Mouse (Mus musculus): ENCODE results near the gene Phf21a. TPM values are rescaled to one million over a fixed set of nuclear protein-coding genes. Genes with fewer than 3 reads are reported as not detected.
"Not testable (repeated sequence)": the region's sequence is repeated elsewhere in the genome, so short reads cannot be mapped to it uniquely, and the experiment has no call there.

The Phf21a gene
- total RNA-seq, 2 experiments from 2014 or later = 24.8 to 30.1 TPM

- DNase-seq = no peak
- intact Hi-C loops (cut with DNase I) = no loop called here
Measured at GRCm38 (mm10) chr2:92391116-92391515, 298.2 kb downstream of the Phf21a start.

GRCm38 (mm10) chr2:92391703-92392317 lies 298.9 kb downstream of the Phf21a start:
- DNase-seq = no peak
- intact Hi-C loops (cut with DNase I) = no loop called here

- no peak for DNase-seq
- intact Hi-C loops (cut with DNase I) = no loop called here
Measured at GRCm38 (mm10) chr2:92392318-92393264, 299.7 kb downstream of the Phf21a start.

GRCm38 (mm10) chr2:92395535-92395934 lies 302.6 kb downstream of the Phf21a start:
- DNase-seq = no peak
- intact Hi-C loops (cut with DNase I) = no loop called here

GRCm38 (mm10) chr2:92397436-92397835 lies 304.5 kb downstream of the Phf21a start:
- intact Hi-C loops (cut with DNase I) = no loop called here
- DNase-seq = no peak

- DNase-seq; intact Hi-C loops (cut with DNase I): not testable (repeated sequence)
Measured at GRCm38 (mm10) chr2:92399877-92400276, 307.0 kb downstream of the Phf21a start.

GRCm38 (mm10) chr2:92400682-92401081 lies 307.8 kb downstream of the Phf21a start:
- no peak for DNase-seq
- intact Hi-C loops (cut with DNase I) = no loop called here

- intact Hi-C loops (cut with DNase I) = no loop called here
Measured at GRCm38 (mm10) chr2:92401091-92401561, 308.2 kb downstream of the Phf21a start, which contains the start of gene Mapk8ip1. Gene Mapk8ip1 (minus strand): TSS chr2:92401263.

GRCm38 (mm10) chr2:92402591-92403326 lies 309.8 kb downstream of the Phf21a start:
- intact Hi-C loops (cut with DNase I) = no loop called here
- DNase-seq = no peak

More at GRCm38 (mm10) chr2:92401091-92401561, 308.2 kb downstream of the Phf21a start, which contains the start of gene Mapk8ip1:
- DNase-seq = no peak

GRCm38 (mm10) chr2:92403776-92404319 lies 310.9 kb downstream of the Phf21a start:
- intact Hi-C loops (cut with DNase I) = no loop called here
- no peak for DNase-seq

- intact Hi-C loops (cut with DNase I) = no loop called here
- DNase-seq = no peak
Measured at GRCm38 (mm10) chr2:92404737-92405136, 311.8 kb downstream of the Phf21a start.

GRCm38 (mm10) chr2:92405687-92406086 lies 312.8 kb downstream of the Phf21a start:
- no peak for DNase-seq
- intact Hi-C loops (cut with DNase I) = no loop called here

GRCm38 (mm10) chr2:92408309-92409045 lies 315.6 kb downstream of the Phf21a start:
- no peak for DNase-seq
- intact Hi-C loops (cut with DNase I) = no loop called here

- intact Hi-C loops (cut with DNase I) = no loop called here
- DNase-seq = no peak
Measured at GRCm38 (mm10) chr2:92411705-92412104, 318.8 kb downstream of the Phf21a start.

Small RNA genes within 50 kb of the gene (microRNA-seq; reads per million reads assigned to microRNA genes)
- gene Mir1955 (ENCODE audit: borderline number of aligned reads in 2 of 2) (15.5 to 21.0 reads per million in 2 experiments), gene Mir7000 (ENCODE audit: borderline number of aligned reads in 2 of 2) (0 reads per million in 2 experiments)

Other genes starting within 250 kb of the Phf21a start
- not detected for gene Chrm4, start 165.9 kb upstream of the Phf21a start, total RNA-seq (2021)
- gene Mdk, start 160.8 kb upstream of the Phf21a start, total RNA-seq (2021) = 1 to 10 TPM; 2.4 to 3.9 TPM
- not detected for gene Gm9821, start 147.4 kb upstream of the Phf21a start, total RNA-seq (2021)
- gene Dgkz, start 117.3 kb upstream of the Phf21a start, total RNA-seq (2021) = 10 to 100 TPM; 48.4 to 51.2 TPM
- gene Creb3l1, start 68.6 kb upstream of the Phf21a start, total RNA-seq (2021) = 1 to 10 TPM; 4.4 TPM

Data from heart, postnatal 36 days (tissue).